Mouse (Mus musculus): ENCODE measurements around the gene Cenpx.
"Not testable (repeated sequence)": the region's sequence is repeated elsewhere in the genome, so short reads cannot be mapped to it uniquely, and the experiment has no call there.

The Cenpx gene

GRCm38 (mm10) chr11:120713580-120714518, at the start of gene Cenpx, which contains the start of gene Lrrc45:
Cenpx (minus strand) TSS chr11:120713738.
Lrrc45 (plus strand) TSS chr11:120713925.
- peak; percentile 96 to 97 for DNase-seq

DNA sequence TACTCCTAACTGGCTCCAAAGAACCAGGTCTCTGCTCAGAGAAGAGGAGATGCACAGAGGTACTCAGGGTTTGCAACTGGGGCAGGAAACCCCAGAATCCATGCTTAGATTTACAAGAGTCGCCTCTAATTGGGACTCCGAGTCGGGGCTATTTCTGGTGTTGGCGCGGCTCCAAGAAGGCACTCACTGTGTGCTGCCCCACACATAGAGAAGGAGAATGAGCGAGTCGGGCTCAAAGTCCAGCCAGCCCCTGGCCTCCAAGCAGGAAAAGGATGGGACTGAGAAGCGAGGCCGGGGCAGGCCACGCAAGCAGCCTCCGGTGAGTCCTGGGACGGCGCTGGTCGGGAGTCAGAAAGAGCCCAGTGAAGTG, 49.1 kb upstream of the Cenpx start, which contains the start of gene Hmga1b:
Hmga1b (plus strand) TSS at position 123 of the 370 bp plus-strand sequence.
- not testable (repeated sequence) for DNase-seq

- DNase-seq = no peak
Measured at GRCm38 (mm10) chr11:120761811-120762671, 48.5 kb upstream of the Cenpx start.

DNA sequence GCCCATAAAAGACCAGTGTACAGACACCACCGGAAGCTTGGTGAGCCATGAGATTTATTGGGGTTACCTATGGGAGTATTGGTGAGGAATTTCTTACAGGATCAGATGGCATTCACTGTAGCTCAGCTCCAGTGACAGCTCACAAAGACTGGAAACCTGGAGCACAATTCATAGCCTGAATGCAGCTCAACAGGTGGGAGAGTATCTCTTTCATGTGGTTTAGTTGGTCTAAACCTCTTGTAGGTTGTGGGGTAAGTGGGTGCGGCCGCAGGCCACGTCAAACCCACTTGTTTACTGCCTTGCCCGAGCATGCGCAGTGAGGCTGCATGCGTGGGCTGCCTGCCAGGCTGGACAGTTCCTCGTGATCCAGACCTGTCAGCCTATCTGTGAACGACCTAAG, 46.7 kb upstream of the Cenpx start:
- no peak for DNase-seq

- no peak for DNase-seq
Measured at GRCm38 (mm10) chr11:120751606-120752005, 38.1 kb upstream of the Cenpx start.

DNA sequence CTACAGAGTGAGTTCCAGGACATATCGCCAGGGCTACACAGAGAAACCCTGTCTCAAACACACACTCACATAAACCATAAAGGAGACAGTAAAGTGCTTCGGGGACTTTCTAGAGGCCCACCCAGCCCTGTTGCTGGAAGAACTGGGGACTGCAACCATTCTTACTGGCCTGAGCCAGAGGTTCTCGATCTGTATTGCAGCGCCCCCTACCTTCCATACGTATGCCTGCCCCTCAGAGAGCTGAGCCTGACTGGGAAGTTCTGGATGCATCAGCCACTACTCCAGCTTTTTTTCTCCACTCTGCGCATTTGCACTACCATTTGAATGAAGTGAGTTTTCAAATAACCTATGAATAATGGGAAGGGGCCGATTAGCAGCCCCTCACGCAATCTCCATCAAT, 35.9 kb upstream of the Cenpx start:
- peak in 1 of 2 experiments; percentile 32 for DNase-seq

GRCm38 (mm10) chr11:120747974-120748373, 34.4 kb upstream of the Cenpx start:
- DNase-seq = no peak

DNA sequence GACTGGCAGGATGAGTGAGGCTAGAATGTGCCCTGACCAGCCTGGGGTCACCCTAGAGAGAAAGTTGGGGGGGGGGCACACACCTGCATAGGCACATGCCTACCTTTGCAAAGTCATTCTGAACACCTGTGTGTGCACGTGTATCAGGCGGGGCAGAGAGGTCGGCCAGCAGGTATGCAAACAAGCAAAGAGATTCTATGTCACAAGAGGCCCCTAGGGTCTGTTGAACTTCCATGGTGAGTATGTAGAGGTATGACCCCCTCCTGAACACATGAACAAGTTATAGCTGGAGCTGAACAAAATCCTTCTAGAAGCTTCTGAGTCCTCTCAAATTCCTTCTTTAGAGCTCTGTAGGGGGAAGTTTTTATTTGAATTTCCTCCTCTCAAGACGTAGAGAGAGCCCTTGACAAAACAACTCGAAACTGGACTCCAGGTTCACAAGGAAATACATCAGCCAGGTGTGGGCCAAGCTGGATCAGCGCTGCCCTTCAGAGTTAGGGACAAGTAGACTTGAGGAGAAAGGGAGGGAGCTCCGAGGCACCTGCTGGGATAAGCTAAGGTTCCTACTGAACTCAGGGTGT, 30.7 kb upstream of the Cenpx start:
- DNase-seq = no peak

DNA sequence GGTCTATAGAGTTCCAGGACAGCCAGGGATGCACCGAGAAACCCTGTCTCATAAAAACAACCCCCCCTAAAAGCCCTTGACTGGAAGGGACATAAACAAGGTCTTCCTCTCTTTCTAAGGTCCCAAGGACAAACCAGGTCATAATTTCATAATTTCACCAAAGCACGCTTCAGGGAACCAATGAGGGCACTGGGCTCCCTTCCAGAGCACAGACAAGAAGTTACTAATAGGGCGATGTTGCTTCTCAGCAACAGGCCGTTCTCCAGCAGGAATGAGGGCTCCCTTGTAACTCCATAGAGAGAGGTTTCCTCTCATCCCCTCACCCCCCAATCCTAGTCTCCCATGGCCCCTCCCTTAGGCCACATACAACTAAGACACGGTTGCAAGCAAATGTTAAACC, 27.4 kb upstream of the Cenpx start:
- DNase-seq = no peak

- no peak for DNase-seq
Measured at GRCm38 (mm10) chr11:120736424-120736823, 22.9 kb upstream of the Cenpx start.

- no peak for DNase-seq
Measured at GRCm38 (mm10) chr11:120733521-120733920, 20.0 kb upstream of the Cenpx start.

- DNase-seq = no peak
Measured at GRCm38 (mm10) chr11:120731858-120732680, 18.5 kb upstream of the Cenpx start, which contains the start of gene Cbr2. Cbr2 (minus strand) TSS chr11:120732114.

DNA sequence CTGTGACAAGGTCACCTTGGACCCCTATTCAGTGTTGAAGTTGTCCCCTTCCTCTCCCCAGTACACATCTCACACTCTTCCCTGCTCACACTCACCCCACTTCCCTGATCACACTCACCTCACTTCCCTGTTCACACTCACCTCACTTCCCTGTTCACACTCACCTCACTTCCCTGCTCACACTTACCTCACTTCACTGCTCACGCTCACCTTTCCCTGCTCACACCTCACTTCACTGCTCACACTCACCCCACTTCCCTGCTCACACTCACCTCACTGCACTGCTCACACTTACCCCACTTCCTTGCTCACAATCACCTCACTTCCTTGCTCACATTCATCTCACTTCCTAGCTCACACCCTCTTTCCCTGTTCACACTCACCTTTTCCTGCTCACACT, 17.9 kb upstream of the Cenpx start:
- no peak for DNase-seq

DNA sequence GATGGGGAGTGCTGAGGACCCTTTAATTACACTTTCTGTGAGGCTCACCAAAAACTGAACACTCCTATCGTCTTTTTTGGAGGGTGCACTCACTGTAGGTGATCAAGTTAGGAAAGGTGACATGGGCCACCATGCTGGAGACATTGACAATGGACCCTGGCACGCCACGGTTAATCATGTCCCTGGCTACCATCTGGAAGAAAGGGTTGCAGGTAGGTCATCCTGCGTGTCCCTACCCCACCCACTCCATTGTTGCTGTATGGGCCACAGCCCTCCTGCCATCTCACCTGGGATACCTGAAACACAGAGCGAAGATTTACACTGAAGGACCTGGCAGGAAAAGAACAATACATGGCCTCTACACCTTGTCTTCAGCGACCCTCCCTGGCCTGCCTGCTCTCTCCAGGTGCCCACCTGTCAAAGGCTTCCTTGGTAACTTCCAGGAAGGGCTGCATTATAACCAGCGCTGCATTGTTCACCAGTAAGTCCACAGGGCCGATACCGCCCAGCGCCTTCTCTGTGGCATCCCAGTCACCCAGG, 16.9 kb upstream of the Cenpx start:
- DNase-seq = no peak

DNA sequence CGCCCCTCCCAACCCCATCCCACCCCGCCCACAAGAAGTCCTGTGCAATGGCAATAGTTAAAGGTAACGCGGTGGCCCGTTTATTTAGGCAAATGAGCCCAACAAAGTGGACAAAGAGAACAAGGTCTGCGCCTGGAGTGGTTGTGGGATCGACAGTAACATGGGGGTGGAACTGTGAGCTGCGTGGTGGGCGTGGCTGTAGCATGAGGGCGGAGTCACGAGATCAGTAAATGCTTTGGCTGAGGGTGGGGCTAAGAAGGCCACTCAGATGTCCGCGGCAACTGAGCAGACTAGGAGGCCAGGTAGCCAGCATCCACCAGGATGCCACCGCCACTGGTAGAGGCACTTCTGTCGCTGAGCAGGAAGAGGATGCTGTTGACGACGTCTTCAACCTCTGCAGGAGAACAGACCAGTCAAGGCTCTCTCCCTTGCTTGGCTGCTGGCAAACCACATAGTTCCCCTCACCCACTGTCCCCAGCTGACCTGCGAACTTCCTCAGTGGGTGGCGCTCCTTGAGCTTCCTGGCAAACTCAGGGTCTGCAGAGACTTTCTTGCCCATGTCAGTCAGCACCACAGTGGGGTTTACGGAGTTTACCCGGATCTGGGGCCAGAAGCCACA, 16.0 kb upstream of the Cenpx start:
- not testable (repeated sequence) for DNase-seq

GRCm38 (mm10) chr11:120728530-120729240, 15.1 kb upstream of the Cenpx start:
- no peak for DNase-seq

DNA sequence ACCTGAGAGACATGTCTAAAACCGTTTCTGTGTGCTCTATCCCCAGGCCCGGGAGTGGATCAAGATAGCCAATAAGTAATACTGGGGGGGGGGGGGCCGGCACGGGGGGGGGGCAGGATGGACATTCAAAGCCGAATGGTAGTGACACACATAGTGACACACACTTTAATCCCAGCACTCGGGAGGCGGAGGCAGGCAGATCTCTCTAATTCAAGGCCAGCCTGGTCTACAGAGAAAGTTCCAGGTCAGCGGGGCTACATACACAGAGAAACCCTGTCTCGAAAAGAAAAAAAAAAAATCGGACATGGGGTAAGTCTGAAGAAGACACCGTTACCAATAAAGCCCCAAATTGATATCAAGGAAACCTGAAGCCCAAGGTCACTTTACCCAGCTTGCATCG, 14.0 kb upstream of the Cenpx start:
- no peak for DNase-seq

DNA sequence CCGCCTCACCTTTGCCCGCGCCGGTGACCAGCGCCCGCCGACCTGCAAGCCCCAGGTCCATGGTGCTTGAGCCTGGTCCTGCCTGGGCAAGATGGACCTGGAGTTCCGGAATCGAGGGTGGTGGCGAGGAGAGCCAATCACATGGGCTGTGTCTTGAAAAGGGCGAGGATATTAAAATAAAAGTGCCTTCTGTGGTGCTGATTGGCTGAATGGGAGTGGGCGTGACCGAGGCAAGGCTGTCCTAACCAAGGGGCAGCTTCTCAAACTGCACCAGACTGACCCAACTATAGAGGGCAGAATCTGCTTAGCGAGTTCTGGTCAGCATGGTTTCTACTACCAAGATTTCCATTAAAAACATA, 13.6 kb upstream of the Cenpx start, which contains the start of gene Dcxr:
Dcxr (minus strand) TSS at position 113 of the 359 bp plus-strand sequence.
- DNase-seq = peak; percentile 77 to 83

DNA sequence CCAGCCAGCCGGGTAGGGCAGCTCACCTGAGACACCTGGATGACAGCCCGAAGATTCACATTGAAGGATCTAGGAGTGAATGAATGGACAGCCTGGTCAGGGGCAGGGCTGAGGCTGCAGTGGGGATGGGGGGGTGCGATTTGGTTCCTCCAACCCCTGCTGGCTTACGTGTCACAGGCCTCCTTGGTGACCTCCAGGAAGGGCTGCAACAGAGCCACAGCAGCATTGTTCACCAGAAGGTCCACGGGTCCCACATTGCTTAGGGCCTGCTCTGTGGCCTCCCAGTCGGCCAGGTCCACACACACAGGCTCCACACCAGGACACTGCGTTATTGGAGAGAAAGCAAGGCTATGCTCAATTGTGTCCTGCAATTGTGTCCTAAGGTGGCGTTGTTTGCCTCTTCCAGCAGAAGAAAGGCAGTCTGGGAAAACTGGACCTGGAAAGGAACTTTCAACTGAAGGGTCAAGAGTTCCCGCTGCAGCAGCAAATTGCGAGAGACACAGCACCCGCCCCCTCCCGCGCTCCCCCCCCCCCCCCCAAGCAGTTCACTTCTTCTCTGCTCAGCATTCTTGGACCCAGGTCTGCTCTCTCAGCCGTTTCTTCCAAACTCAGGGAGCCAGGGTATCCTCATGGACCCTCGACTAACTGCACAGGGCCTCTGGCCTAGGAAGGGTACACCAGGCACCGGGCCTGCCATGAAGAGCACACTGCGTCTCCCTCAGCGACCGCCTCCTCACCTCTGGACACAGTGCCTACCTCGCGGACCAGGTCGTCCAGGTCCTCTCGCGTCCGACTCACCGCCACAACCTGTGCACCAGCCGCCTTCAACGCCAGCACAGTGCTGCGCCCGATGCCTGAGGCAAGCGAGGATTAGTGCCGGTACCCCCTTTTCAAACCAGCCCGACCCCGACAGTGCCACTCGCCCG, 13.0 kb upstream of the Cenpx start:
- no peak for DNase-seq

All from cerebellum, postnatal 14 days (tissue).